Mouse (Mus musculus) C2C12 (cell line): ENCODE measurements around the gene Lipt1.

Experiments
- CTCF ChIP-seq: IDR thresholded peaks from one replicate; pipeline ENCODE4 v1.5.1; 2011; ENCODE audit not compliant: control insufficient read depth, insufficient read depth, insufficient read length
- FOSL1 ChIP-seq: IDR thresholded peaks from one replicate; pipeline ENCODE4 v1.8.0; 2011; ENCODE audit warnings: mild to moderate bottlenecking, low read length; ENCODE audit not compliant: poor library complexity, insufficient read depth, severe bottlenecking

DNA sequence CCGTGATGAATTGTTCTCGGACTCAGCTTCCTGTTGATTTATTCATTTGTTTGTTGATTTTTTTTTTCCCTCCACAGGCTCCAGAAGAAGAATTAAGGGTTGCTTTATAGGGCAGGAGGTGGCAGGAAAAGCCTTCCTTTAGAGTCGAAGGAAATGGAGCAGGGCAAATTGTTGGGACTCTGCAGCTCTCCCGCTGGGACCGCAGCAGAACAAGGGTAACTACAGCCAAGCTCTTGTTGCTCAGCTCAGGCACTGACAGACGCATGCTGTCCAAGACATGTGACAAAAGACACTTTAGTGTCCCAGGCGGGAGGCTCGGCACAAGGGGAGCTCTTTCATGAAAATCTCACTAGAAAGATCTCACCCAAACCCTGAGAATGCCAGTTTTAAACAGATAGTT, 51.0 kb downstream of the Lipt1 start:
- TF ChIP-seq CTCF, result no peak
- no peak for TF ChIP-seq FOSL1
